Mouse (Mus musculus): Measurements from ENCODE around the gene Pcbp1. TPM values are rescaled to one million over a fixed set of nuclear protein-coding genes. Genes with fewer than 3 reads are reported as not detected.

Gene Pcbp1
- polyA plus RNA-seq, 1 experiment from 2014 or later: 518 TPM

DNA sequence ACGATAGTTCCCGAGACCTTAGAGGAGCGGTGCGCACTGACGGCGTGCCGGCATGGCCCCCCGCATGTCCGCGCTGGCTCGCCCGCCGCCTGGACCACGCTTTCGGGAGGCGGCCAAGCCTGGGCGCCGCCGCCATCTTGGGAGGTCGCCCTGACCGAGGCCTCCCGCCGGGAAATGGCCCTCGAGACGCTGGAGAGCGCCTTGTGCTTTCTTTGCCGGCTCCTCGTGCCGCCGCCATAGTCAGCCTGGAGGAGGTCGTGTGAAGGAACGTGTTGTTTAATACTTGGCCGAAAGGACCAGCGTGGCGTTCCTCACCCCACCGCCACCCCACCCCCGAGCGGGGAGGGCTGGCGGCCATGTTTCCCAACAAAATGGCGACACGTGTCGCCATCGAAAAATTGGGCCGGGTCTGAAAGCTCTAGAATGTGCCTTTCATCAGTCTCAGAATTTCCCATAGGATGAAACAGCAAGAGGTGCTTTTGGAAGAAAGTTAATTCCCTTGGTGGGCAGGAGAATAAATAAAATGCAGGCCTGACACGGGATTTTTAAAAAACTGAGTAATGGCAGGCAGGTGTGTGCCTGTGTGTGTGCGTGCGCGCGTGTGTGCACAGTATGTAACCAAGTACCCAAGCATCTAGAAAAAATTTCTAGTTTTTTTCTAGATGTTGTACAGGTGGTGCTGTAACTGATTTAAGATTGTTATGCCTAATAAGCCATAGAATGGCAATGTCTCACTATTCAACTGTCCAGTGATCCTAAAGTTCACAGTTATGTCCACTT, 1.0 kb upstream of the Pcbp1 start:
- ATAC-seq (ENCODE audit: insufficient read depth, low FRiP score, low TSS enrichment): peak; percentile 60
- 6% methylated on average over 49 of the region's 49 CpGs for WGBS
- Histone ChIP-seq H3K4me2 (ENCODE audit: low read depth) (peak overlapping the region; percentile 87), H3K36me3 (ENCODE audit: control insufficient read depth, insufficient read depth, low read length) (0 out of 2 replicates have a peak, but pooled peaks cover 4% of the 10 kb centered on the region), H3K9me3 (ENCODE audit: control insufficient read depth, low read length) (no peaks in the 10 kb centered on the region), H3K27me3 (ENCODE audit: control insufficient read depth, insufficient read depth, low read length) (no peaks in the 10 kb centered on the region), H3K4me3 (ENCODE audit: low read depth, low read length) (peak overlapping the region; percentile 99), H3K4me1 (ENCODE audit: control insufficient read depth, insufficient read depth, low read length) (peaks cover 10% of the 10 kb centered on the region), H3K9ac (ENCODE audit: low read length) (peak overlapping the region; percentile 99), H3K27ac (ENCODE audit: low read depth, low read length) (peak overlapping the region; percentile 100)
- DNase-seq (ENCODE audit: low spot score): peak; percentile 88

DNA sequence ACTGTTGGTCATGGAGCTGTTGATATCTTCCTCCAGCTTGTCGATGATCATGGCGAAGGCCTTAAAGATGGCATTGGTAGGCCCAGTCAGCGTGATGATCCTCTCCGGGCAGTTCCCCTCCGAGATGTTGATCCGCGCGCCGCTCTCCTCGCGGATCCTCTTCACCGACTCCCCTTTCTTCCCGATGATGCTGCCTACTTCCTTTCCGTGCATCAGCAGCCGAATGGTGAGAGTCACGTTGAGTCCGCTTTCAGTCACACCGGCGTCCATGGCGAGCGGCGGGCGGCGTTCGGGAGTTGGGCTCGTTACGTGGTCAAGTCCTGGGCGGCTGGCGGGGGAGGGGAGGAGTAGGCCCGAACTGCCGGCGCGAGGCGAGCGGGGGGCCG, 482 bp downstream of the Pcbp1 start:
- 0 out of 2 replicates have a peak, but pooled peaks cover 2% of the 10 kb centered on the region for H3K36me3 ChIP-seq (ENCODE audit: control insufficient read depth, insufficient read depth, low read length)
- H3K4me1 ChIP-seq (ENCODE audit: control insufficient read depth, insufficient read depth, low read length): peaks cover 10% of the 10 kb centered on the region
- H3K4me3 ChIP-seq (ENCODE audit: low read depth, low read length): peak overlapping the region; percentile 99
- H3K9me3 ChIP-seq (ENCODE audit: control insufficient read depth, low read length): no peaks in the 10 kb centered on the region
- H3K9ac ChIP-seq (ENCODE audit: low read length): peak overlapping the region; percentile 99
- peak; percentile 76 for DNase-seq (ENCODE audit: low spot score)
- H3K4me2 ChIP-seq (ENCODE audit: low read depth): peak overlapping the region; percentile 87
- WGBS: 2% methylated on average over 27 of the region's 36 CpGs
- H3K27me3 ChIP-seq (ENCODE audit: control insufficient read depth, insufficient read depth, low read length): no peaks in the 10 kb centered on the region
- peak overlapping the region; percentile 100 for H3K27ac ChIP-seq (ENCODE audit: low read depth, low read length)
- ATAC-seq (ENCODE audit: insufficient read depth, low FRiP score, low TSS enrichment): peak; percentile 8; the same call in 1 of the 2 replicates

DNA sequence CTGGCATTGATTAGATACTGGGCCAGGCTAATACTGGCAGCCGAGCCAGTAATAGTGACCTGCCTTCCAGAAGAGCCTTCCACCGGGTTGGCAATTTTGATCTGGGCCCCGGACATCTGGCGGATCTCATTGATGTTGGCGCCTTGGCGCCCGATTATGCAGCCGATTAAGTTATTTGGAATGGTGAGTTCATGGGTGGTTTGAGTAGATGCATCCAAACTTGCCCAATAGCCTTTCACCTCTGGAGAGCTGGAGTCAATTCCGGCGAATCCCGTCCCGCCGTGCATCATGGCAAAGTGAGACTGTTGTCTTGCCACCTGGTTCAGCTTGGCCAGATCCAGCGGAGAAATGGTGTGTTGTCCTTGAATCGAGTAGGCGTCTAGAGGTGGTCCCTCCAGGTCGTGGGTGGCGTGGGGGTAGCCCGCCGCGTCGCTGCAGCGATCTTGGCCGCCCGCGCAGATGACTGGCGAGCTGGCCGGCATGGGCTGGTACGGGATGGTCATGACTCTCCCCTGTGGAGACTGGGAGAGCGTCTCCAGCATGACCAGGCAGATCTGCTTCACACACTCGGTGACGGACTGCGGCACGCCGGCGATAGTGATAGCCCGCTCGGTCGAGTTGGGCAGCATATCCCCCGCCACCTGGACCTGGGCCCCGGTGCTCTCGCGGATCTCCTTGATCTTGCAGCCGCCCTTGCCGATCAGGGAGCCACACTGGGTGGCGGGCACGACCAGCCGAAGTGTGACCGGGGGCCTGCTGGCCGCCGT, 1.1 kb downstream of the Pcbp1 start:
- Histone ChIP-seq H3K27ac (ENCODE audit: low read depth, low read length) (peak overlapping the region; percentile 100), H3K27me3 (ENCODE audit: control insufficient read depth, insufficient read depth, low read length) (no peaks in the 10 kb centered on the region), H3K4me3 (ENCODE audit: low read depth, low read length) (peak overlapping the region; percentile 99), H3K9me3 (ENCODE audit: control insufficient read depth, low read length) (no peaks in the 10 kb centered on the region), H3K9ac (ENCODE audit: low read length) (peak overlapping the region; percentile 99), H3K4me2 (ENCODE audit: low read depth) (peak overlapping the region; percentile 87), H3K4me1 (ENCODE audit: control insufficient read depth, insufficient read depth, low read length) (peaks cover 10% of the 10 kb centered on the region), H3K36me3 (ENCODE audit: control insufficient read depth, insufficient read depth, low read length) (0 out of 2 replicates have a peak, but pooled peaks cover 2% of the 10 kb centered on the region)
- ATAC-seq (ENCODE audit: insufficient read depth, low FRiP score, low TSS enrichment) (peak; percentile 5; the same call in 1 of the 2 replicates), DNase-seq (ENCODE audit: low spot score) (peak; percentile 36)
- under 1% methylated on average over 51 of the region's 51 CpGs for WGBS

DNA sequence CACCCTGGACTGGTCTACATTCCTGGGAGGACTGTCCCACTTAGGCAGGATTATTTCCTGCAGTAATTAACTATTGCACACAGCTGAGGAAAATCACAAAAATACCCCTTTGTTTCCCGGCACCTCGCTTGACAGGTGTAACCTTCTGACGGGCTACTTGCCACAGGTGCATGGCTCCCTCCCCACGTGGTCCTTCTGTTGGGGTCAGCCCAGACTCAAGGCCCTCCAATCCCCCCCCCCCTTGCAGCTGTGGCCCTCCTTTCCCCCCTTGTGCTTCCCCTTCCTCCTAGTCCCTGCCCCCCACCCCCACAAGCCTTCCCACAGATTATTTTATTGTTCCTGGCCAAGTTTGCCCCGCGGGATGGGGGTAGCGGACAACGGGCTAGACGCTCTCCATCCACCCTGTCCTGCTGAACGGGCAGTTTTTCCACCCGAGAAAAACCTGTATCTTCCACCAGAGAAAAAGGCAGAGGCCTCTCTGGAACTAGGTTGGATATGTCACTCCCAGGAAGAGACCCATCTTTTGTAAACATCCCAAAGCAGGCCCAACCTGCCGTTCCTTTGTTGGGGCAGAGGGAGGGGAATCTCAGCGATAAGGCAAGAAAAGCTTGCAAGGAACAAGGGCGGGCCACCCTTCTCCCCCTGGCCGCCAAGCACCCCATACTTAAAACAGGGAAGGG, 2.2 kb downstream of the Pcbp1 start:
- Histone ChIP-seq H3K36me3 (ENCODE audit: control insufficient read depth, insufficient read depth, low read length) (no peaks in the 10 kb centered on the region), H3K9me3 (ENCODE audit: control insufficient read depth, low read length) (no peaks in the 10 kb centered on the region), H3K27me3 (ENCODE audit: control insufficient read depth, insufficient read depth, low read length) (no peaks in the 10 kb centered on the region), H3K9ac (ENCODE audit: low read length) (peak overlapping the region; percentile 93), H3K4me2 (ENCODE audit: low read depth) (peak overlapping the region; percentile 87), H3K27ac (ENCODE audit: low read depth, low read length) (peak overlapping the region; percentile 91), H3K4me1 (ENCODE audit: control insufficient read depth, insufficient read depth, low read length) (peaks cover 10% of the 10 kb centered on the region), H3K4me3 (ENCODE audit: low read depth, low read length) (peak overlapping the region; percentile 99)
- no peak for ATAC-seq (ENCODE audit: insufficient read depth, low FRiP score, low TSS enrichment)
- peak; percentile 44 for DNase-seq (ENCODE audit: low spot score)
- WGBS: 0% methylated on average over 15 of the region's 15 CpGs

DNA sequence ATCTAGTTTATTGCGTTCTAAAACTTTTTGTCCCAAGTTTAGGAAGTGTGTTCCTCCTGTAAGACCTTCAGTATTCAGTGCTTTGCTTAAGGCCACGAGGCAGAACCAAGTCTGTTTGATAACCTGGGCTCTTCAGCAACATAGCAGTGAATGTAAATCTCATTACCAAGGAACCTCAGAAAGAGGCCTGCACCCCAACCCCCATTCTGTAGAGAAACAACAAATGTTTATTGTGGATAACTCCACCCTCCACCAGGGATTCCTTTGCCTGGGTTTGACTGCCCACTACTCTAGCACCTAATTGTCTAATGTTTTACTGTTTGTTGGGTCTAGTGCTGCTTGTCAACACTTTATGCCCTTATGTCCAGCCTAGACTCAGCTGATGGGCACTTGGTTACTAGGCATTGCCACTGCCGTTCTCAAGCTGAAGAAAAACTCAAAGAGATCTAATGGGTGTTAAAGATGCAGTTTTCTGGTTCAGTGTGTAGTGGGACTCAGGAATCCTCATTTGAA, 2.8 kb downstream of the Pcbp1 start:
- DNase-seq (ENCODE audit: low spot score) (no peak), ATAC-seq (ENCODE audit: insufficient read depth, low FRiP score, low TSS enrichment) (no peak)
- Histone ChIP-seq H3K36me3 (ENCODE audit: control insufficient read depth, insufficient read depth, low read length) (no peaks in the 10 kb centered on the region), H3K27ac (ENCODE audit: low read depth, low read length) (peak overlapping the region; percentile 91), H3K4me1 (ENCODE audit: control insufficient read depth, insufficient read depth, low read length) (peaks cover 10% of the 10 kb centered on the region), H3K9ac (ENCODE audit: low read length) (peak overlapping the region; percentile 93), H3K27me3 (ENCODE audit: control insufficient read depth, insufficient read depth, low read length) (no peaks in the 10 kb centered on the region), H3K9me3 (ENCODE audit: control insufficient read depth, low read length) (no peaks in the 10 kb centered on the region), H3K4me3 (ENCODE audit: low read depth, low read length) (peak overlapping the region; percentile 99), H3K4me2 (ENCODE audit: low read depth) (peak overlapping the region; percentile 87)
- WGBS: 42% methylated on average over 3 of the region's 3 CpGs

DNA sequence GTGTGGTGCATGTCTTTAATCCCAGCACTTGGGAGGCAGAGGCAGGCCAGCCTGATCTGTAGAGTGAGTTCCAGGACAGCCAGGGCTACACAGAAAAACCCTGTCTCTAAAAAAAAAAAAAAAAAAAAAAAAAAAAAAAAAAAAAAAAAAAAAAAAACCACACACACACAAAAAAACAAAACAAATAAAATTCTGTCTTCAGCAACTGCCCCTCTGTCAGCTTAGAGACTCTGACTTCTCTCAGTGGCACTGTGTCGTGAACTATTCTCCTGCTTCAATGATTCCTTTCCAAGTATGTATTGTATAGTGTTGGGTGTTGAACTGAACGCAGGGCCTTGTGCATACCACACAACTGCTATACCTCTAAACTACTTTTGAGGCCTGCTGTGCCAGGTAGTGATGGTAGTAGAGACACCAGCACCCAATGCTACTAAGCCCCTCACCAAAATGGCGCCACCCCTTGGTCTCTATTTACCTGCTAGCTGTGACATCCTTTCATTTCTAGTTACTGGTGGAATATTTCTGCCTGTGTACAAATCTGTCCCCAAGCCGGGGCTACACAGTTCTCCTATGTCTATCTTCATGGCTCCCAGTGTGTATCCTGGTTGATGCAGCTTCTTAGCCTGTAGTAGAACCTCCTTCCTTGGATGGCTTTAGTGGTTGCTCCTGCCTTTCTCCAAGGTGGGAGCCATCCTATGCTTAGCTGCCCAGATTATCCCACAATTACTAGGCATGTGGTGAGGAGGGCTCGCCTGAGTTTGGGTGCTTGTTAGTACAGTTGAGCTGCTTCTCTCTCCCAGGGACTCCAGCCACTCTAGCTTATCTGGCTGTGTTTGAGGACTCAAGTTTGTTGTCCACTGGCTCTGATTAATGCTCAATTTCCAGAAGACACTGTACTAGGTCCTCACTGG, 3.9 kb downstream of the Pcbp1 start:
- 88% methylated on average over 5 of the region's 5 CpGs for WGBS
- Histone ChIP-seq H3K9ac (ENCODE audit: low read length) (no peak overlapping the region), H3K36me3 (ENCODE audit: control insufficient read depth, insufficient read depth, low read length) (no peaks in the 10 kb centered on the region), H3K27me3 (ENCODE audit: control insufficient read depth, insufficient read depth, low read length) (no peaks in the 10 kb centered on the region), H3K4me1 (ENCODE audit: control insufficient read depth, insufficient read depth, low read length) (peaks cover 2% of the 10 kb centered on the region; the same call in 1 of the 2 replicates), H3K4me2 (ENCODE audit: low read depth) (no peak overlapping the region; the same call in 1 of the 2 replicates), H3K9me3 (ENCODE audit: control insufficient read depth, low read length) (no peaks in the 10 kb centered on the region), H3K27ac (ENCODE audit: low read depth, low read length) (no peak overlapping the region), H3K4me3 (ENCODE audit: low read depth, low read length) (no peak overlapping the region)
- DNase-seq (ENCODE audit: low spot score) (peak; percentile 15), ATAC-seq (ENCODE audit: insufficient read depth, low FRiP score, low TSS enrichment) (no peak)

DNA sequence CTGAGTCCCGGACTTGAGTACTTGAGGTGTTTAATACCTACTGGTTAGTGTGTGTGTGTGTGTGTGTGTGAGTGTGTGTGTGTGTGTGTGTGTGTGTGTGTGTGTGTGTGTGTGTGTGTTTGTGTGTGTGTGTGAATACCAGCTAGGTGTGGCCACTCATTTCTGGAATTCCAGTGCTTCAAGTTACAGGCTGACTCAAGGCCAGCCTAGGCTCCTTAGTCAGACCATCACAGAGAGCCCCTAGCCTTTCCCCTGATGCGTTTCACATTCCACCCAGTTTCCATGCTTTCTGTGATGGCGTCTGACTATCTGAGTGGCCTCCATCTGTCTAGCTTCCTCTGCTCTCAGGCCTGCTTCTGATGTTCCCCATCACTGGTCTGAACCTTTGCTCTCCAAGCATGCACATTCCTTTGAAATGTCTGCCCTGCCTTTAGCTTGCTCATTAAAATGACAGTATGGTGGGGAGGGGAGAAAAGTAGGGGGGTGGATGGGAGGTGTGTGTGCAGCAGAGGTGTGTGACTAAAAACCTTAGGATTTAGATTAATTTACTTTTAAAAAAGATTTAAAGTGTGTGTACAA, 6.3 kb downstream of the Pcbp1 start:
- Histone ChIP-seq H3K4me2 (ENCODE audit: low read depth) (no peak overlapping the region), H3K36me3 (ENCODE audit: control insufficient read depth, insufficient read depth, low read length) (no peaks in the 10 kb centered on the region), H3K4me1 (ENCODE audit: control insufficient read depth, insufficient read depth, low read length) (peaks cover 2% of the 10 kb centered on the region; the same call in 1 of the 2 replicates), H3K9ac (ENCODE audit: low read length) (no peak overlapping the region), H3K27ac (ENCODE audit: low read depth, low read length) (no peak overlapping the region), H3K4me3 (ENCODE audit: low read depth, low read length) (no peak overlapping the region), H3K9me3 (ENCODE audit: control insufficient read depth, low read length) (no peaks in the 10 kb centered on the region), H3K27me3 (ENCODE audit: control insufficient read depth, insufficient read depth, low read length) (no peaks in the 10 kb centered on the region)
- 78% methylated on average over 3 of the region's 3 CpGs for WGBS
- no peak for DNase-seq (ENCODE audit: low spot score)
- no peak for ATAC-seq (ENCODE audit: insufficient read depth, low FRiP score, low TSS enrichment)

All from neural tube, embryonic 11.5 days (tissue).